8 mouse cellular contexts compared by ENCODE assay signal in genomic region chr17:33032900-33033891, GRCm38 (mm10). TPM values are rescaled to one million over a fixed set of nuclear protein-coding genes. Genes with fewer than 3 reads are reported as not detected.
DNase-seq lines count a peak whose midpoint lies in the region; ATAC-seq lines count a peak whose summit lies in the region.

TSS of gene Zfp763 (minus strand) at chr17:33033402.

- H3K4me2 ChIP-seq in hindbrain, embryonic 14.5 days (replicated peaks) = peak within 1 kb of the TSS; percentile 67

- ATAC-seq in hindbrain, embryonic 14.5 days (ENCODE audit: low FRiP score) = peak; percentile 99

- no peaks in the 10 kb centered on the region for H3K9me3 ChIP-seq in hindbrain, embryonic 14.5 days (ENCODE audit: control insufficient read depth, low read length)

- H3K9ac ChIP-seq in hindbrain, embryonic 14.5 days = peak within 1 kb of the TSS; percentile 88

- 3% methylated on average over 27 of the region's 27 CpGs for WGBS in hindbrain, embryonic 14.5 days

- peak within 1 kb of the TSS; percentile 89 for H3K27ac ChIP-seq in hindbrain, embryonic 14.5 days

- H3K36me3 ChIP-seq in hindbrain, embryonic 14.5 days (replicated peaks; ENCODE audit: control insufficient read depth, insufficient read depth) = no peaks in the 10 kb centered on the region

- peak within 1 kb of the TSS; percentile 89 for H3K4me3 ChIP-seq in hindbrain, embryonic 14.5 days (replicated peaks; ENCODE audit: low read length)

- peak; percentile 73 for DNase-seq in T-cell, adult 2 months (ENCODE audit: low spot score)
- DNase-seq in cerebellum, postnatal 25 days = peak; percentile 82 to 86
- DNase-seq in frontal cortex, postnatal 25 days (ENCODE audit: low spot score in 2 of 2) = peak; percentile 69 to 73
- peak; percentile 86 for DNase-seq in hindbrain, embryonic 14.5 days (ENCODE audit: low spot score)
- peak; percentile 79 to 82 for DNase-seq in layer of hippocampus, postnatal 36 days
- peak; percentile 89 for DNase-seq in lung, postnatal 36 days
- peak; percentile 93 for DNase-seq in retina, postnatal 1 day
- DNase-seq in urinary bladder, adult 2 months (ENCODE audit: low spot score) = peak; percentile 57

- no peaks in the 10 kb centered on the region for H3K27me3 ChIP-seq in hindbrain, embryonic 14.5 days (ENCODE audit: control insufficient read depth, insufficient read depth, low read length)

- H3K4me1 ChIP-seq in hindbrain, embryonic 14.5 days (replicated peaks; ENCODE audit: control insufficient read depth, insufficient read depth, low read length) = peaks cover 6% of the 10 kb centered on the region; the same call in 1 of the 2 replicates

RNA-seq across cellular contexts. Expression of gene Zfp763, which starts in this region (rescaled TPM):
- 29.1 and 31.2 TPM in 2 replicates for polyA plus RNA-seq in hindbrain, embryonic 14.5 days (2014; fragmentation: Nextera tagmentation; extraction: Ambion mirVana)
- total RNA-seq in layer of hippocampus, postnatal 36 days (2021) = 10 to 100 TPM; 19.7 to 24.3 TPM
- 4.9 and 5.1 TPM in 2 replicates for polyA plus RNA-seq in urinary bladder, adult 2 months (2012; rRNA removed)

Comparison
In these comparisons a context has a peak if more than half of its experiments do, and no peak if none do; other contexts are left out.
1. Peak in every context shown above with its lines: DNase-seq, ATAC-seq, H3K4me3 ChIP-seq and H3K27ac ChIP-seq.